Mouse (Mus musculus) adrenal gland, postnatal 14 days (tissue): Measurements from ENCODE around the gene Hnf4a. TPM values are rescaled to one million over a fixed set of nuclear protein-coding genes. Genes with fewer than 3 reads are reported as not detected.

Experiments
- DNase-seq: peaks from one replicate; pipeline ENCODE4 v3.0.0; 2021; ENCODE audit warnings: mixed read lengths
- total RNA-seq: library from RNA; stranded (reverse); gene quantifications from 2 replicates; pipeline ENCODE4 v1.2.3, GENCODE M21; 2021

Hnf4a gene
- total RNA-seq, 1 experiment from 2014 or later, result 28.1 TPM

DNA sequence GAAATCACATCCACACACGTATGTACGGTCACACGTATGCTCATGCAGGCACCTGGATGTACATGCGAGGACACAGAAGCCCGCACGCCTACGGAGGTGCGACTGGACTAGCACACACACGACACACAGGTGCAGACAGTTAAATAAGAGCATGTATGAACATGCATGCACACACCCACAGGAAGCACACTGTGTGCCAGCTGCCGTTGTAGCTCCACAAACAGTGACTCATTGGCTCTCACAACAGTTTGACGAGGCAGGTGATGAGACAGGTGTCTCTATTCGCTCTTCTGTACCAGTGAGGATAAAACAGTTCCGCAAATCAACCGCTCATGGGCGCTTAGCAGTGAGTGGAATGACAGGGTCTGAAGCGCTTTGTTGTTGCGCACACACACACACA, 16.0 kb upstream of the Hnf4a start:
- no peak for DNase-seq

GRCm38 (mm10) chr2:163491351-163491750, 15.3 kb upstream of the Hnf4a start:
- DNase-seq, result no peak

DNA sequence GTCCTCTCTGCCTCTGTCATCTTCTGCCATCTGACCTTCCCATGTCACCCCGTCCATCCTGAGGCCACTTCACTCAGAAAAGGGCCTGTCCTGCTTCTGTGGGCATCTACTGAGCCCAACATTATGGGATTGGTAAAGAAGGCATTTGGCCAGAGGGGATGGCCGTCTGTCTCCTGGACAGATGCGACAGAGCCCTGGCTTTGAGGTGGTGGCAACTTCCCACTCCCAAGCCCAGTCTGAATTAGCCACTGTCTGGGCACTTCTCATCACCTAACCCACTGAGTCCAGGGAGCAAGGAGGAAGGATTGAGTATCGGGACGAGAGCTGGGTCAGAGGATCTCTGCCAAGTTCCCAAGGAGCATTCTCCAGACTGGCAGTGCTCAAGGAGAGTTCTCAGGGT, 14.6 kb upstream of the Hnf4a start, which contains the start of gene R3hdml:
Gene R3hdml (plus strand): TSS at position 301 of the 400 bp plus-strand sequence.
- DNase-seq, result no peak

GRCm38 (mm10) chr2:163493031-163493430, 13.6 kb upstream of the Hnf4a start:
- no peak for DNase-seq

GRCm38 (mm10) chr2:163493976-163494375, 12.6 kb upstream of the Hnf4a start:
- peak; percentile 54 for DNase-seq

- DNase-seq, result no peak
These were observed 12.2 kb upstream of the Hnf4a start for GRCm38 (mm10) chr2:163494456-163494855.

DNA sequence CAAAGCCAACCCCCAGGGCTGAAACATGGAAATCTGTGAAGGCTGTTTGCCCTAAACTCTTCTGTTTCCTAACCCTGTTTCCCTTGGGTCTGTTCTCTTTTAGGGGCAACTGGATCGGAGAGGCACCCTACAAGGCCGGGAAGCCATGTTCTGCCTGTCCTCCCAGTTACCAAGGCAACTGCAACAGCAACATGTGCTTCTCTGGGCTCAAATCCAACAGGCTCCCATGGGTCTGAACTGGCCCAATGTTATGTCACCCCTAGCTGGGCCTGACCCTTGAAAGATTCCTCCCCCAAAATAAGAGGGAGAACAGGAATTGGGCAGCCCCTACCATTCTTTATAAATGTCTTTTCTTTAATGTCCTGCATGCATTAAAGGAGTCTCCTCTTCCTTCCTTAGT, 4.4 kb upstream of the Hnf4a start:
- DNase-seq, result peak; percentile 40

- no peak for DNase-seq
These were observed 3.4 kb upstream of the Hnf4a start for GRCm38 (mm10) chr2:163503191-163503590.

DNA sequence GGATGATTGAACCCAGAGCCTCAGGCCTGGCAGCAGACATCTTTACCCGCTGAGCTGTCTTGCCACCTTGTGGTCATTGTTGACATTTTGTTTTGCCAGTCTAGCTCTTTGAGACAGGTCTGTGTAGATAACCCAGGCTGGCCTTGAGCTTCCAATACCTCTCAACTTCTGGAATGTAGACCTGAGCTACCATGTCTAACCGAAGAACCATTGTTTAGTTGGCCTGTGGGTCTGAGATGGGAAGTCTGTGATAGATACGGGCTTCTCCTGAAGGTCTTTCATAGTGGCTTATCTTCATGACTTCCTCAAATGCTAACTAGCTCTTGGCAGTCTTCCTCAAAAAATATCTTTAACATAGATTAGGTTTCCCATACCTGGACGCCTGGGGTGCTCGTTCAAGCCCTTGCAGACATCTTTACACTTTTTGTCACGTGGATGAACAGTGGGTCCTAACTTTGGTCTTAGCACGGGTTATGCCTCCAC, 19.2 kb downstream of the Hnf4a start:
- DNase-seq, result no peak

GRCm38 (mm10) chr2:163527497-163527896, 20.9 kb downstream of the Hnf4a start:
- no peak for DNase-seq

DNA sequence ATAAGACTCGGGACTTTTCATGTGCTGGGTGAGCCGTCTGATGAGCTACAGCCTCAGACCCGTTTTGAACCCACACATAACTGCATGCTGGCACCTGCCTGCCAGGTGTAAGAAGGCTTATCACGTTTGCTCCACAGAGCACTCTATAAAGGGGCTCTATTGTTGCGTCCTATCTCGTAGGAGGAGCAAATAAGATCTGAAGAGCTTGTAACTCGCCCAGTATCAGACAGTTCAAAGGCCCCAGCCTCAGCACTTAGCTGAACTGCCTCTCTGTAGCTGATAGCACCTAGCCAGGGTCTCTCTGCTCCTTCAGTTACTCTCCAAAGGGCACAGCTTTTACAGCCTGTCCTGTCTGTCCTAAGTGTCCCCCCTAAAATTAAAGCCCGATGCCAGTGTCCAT, 23.8 kb downstream of the Hnf4a start:
- DNase-seq, result no peak

GRCm38 (mm10) chr2:163531917-163532316, 25.3 kb downstream of the Hnf4a start:
- DNase-seq, result peak; percentile 92

GRCm38 (mm10) chr2:163533226-163533625, 26.6 kb downstream of the Hnf4a start:
- DNase-seq, result no peak

GRCm38 (mm10) chr2:163534958-163535524, 28.4 kb downstream of the Hnf4a start:
- DNase-seq, result peak; percentile 91

- no peak for DNase-seq
These were observed 30.8 kb downstream of the Hnf4a start for GRCm38 (mm10) chr2:163537443-163537842.

GRCm38 (mm10) chr2:163538410-163538809, 31.8 kb downstream of the Hnf4a start:
- no peak for DNase-seq

- no peak for DNase-seq
These were observed 32.9 kb downstream of the Hnf4a start for GRCm38 (mm10) chr2:163539321-163540040.

DNA sequence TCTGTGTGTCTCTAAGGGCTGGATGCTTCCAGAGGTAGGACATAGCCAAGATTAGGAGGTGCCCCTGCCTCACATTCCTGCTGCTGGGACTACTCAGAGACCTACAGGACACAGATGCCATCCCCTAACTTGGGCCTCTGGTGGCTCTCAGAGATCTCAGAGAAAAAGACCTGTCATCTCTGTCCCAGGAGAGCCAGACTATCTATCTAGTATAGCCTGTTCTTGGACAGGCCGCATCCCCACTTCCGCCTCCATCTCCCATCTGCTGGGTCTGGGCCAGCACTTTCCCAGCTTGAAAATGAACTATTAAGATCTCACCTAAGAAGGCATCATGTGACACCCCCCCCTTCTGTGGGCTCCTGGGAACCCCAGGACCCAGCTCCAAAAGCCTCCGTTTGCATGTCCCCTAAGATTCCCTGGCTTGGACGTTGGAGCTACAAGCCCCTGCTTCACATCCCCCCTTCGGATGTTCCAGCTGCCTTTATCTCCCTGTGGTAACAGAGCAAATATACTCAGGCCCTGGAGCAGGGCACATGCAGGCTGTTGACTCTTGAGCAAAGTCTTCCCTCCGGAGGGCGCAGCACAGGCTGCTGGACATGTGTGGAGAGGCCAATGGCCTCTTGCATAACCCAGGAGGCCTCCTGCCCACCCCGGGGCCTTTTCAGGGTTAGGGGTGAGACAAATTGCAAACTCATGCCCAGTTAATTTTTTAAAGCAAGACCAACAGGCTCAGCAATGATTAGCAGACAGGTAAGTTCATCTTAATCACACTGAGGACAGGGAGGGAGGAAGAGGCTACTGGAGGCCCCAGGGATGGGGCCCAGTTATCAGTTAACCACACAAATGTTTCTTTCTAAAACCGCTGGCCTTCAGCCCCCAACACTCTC, 33.9 kb downstream of the Hnf4a start:
- DNase-seq, result no peak

DNA sequence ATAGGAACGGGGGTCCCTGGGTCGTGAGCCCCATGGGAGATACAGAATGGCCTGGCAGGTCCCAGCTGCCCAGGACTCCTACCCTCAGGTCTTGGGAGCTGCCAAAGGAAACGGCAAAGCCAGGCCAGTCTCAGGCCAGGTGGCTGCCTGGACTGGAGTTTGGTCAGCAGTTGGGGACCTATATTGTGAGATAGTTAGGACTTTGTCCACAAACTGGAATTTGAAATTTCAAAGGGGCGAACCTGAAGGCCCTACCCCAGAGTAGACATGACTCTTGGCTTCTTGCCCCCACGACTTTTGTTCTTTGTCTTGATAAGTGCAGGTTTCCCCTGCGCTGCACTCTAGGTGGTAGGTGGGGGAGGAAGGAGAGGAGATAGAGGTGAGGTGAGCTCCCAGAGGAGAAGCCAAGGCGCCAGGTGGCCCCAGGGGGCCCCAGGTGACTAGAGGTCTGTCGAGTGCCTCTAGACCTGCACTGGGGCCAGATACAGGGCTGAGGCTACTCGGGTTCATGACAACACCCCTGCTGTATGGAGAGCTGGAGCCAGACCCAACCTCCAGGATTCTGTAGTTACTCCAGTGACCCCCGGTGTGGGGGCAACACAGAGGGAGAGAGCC, 35.1 kb downstream of the Hnf4a start:
- no peak for DNase-seq

- DNase-seq, result no peak
These were observed 36.1 kb downstream of the Hnf4a start for GRCm38 (mm10) chr2:163542674-163543073.

DNA sequence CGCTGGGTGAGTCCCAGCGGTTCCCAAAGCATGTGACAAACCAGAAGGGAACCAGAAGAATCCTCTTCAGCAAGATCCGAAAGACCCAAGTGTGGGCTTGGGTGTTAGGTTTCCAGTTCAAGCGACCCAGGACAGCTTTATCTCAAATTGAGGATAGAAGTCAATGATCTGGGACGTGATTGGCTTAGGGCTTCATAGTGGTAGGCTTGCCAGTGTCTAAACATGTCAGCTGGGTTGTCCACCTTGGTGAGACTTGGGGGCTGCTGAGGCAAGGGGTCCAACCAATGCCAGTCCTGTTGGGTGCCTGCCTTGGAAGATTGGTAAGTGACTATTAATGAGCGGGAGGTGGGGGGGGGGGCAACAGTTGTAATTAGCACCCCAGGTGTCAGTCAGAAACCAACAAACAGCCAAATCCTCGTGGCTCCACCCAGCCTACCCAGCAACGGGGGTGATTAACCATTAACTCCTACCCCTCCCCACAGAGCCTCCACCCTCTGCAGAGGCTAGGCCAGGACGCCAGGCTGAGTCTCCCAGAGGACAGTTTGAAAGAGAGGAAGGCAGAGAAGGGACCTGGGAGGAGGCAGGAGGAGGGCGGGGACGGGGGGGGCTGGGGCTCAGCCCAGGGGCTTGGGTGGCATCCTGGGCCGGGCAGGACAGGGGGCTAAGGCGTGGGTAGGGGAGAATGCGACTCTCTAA, 40.2 kb downstream of the Hnf4a start:
- DNase-seq, result no peak

- DNase-seq, result no peak
These were observed 42.2 kb downstream of the Hnf4a start for GRCm38 (mm10) chr2:163548822-163549221.
